Mouse (Mus musculus) cerebellum, postnatal 4 days (tissue): ENCODE data around the gene Rbm18.
"Not testable (repeated sequence)": the region's sequence is repeated elsewhere in the genome, so short reads cannot be mapped to it uniquely, and the experiment has no call there.

Experiments used
- DNase-seq, 2 experiments: peaks; one replicate each; pipeline ENCODE4 v3.0.0; 2022; ENCODE audit warnings: low spot score in 2 of 2, mixed read lengths in 1 of 2

The Rbm18 gene

DNA sequence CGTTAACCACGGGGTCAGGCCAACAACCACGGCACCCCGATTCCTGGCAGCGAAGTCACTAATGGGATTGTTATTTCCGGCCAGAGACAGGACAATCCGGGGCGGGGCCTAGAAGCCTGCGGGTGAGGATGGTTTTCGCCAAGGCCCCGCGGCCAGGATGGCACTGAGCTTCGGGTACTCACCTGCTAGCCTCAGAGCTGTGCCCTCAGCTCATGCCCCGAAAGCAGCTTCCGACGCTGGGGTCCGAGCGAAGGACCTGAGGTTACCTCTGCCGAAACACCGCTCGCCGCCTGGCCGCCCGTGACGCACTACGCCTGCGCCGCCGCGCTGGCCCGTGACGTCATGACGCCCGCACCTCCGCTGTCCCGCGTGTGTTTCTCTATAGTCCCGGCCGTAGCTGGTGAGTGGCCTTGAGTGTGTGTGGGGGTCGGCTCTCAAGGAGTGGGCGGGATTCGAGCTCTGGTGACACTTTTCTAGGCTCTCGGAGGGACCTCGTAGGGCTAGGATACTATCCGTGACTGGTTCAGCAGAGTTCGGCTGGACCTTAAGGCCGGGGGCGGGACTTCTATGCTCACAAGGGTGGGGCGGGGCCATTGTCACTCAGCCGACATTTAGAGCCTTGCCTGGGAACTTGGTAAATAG, at the start of gene Rbm18, which contains the start of gene Mrrf:
Rbm18 (minus strand) TSS at position 474 of the 642 bp plus-strand sequence.
Mrrf (plus strand) TSS at position 90 of the 642 bp plus-strand sequence.
- peak; percentile 82 to 94 for DNase-seq

DNA sequence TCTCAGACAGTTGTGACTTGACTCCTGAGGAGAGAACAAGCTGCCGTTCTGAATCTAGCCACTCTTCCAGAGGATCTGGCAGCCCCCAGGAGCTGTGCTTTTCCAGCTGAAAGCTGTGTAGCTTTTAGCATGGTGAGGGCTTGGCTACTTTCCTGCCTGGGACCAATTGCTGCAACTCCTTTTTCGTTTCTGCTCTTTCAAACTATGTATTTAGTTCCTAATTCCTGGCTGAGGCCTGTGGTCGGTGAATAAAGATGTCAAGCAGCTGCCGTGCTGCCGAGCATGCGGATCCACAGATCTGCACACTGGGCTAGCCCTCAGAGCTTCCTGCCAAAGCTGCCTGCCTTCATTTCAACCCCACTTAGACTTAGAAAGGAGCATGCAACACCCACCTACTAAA, 48.3 kb upstream of the Rbm18 start:
- DNase-seq: peak in 1 of 2 experiments; percentile 10

DNA sequence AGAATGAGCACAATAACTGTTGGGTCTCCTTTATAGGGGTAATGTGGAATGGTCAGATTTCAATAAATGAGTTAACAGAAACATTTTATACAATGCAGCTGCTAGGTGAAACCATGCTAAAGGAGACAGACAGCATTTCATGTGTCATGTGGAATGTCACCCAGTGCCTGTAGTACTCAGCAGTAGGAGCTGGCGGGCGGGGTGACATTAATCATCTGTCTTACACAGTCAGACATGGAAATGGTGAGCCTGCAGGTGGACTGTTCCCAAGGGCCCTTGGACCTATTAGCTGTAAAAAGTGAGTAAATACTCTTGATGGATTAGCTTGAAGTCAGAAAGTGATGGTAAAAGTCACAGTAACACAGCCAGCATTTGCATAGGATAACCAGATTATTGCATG, 47.6 kb upstream of the Rbm18 start:
- no peak for DNase-seq

DNA sequence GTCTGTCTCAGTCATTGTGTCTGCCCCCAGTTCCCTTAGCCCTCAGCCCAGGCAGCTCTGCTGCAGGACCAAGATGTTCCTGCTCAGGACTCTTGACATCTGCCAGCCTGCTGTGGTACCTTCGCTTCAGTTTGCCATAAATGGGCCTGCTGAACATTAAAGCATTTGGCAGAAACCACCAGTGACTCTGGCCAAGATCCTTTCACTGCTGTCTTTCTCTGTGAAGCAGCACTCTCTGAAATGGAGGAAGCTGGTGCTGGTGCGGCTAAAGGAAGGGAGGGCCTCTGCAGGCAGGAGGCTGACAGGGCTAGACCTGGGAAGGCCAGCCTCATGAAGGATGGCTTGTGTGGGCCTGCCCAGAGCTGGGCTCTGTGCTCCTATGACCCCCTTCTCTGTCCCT, 46.7 kb upstream of the Rbm18 start:
- peak in 1 of 2 experiments; percentile 11 for DNase-seq

DNA sequence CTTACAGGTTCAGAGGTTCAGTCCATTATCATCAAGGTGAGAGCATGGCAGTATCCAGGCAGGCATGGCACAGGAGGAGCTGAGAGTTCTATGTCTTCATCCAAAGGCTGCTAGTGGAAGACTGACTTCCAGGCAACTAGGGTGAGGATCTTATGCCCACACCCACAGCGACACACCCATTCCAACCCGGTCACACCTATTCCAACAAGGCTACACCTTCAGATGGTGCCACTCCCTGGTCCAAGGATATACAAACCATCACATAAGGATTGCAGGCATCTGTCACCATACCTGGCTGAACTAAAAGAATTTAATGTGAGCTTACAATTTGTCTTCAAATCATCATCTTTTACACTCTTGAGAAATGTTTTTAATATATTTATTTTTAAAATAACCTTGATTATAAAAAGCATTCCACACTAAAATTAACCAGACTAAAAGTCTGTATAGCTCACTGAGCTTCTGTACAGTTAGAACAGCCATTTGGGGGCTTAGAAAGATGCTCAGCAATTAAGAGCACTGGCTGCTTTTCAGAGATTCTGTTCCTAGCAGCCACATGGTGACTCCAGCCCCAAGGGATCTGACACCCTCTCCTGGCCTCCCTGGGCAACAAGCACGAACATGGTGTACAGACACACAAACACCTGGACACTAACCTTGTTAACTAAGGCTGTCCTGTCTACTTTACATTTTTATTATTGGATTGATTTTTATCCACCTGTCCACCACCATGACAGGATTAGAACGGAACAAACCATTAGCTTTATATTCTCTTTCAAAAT, 45.2 kb upstream of the Rbm18 start:
- not testable (repeated sequence) for DNase-seq

DNA sequence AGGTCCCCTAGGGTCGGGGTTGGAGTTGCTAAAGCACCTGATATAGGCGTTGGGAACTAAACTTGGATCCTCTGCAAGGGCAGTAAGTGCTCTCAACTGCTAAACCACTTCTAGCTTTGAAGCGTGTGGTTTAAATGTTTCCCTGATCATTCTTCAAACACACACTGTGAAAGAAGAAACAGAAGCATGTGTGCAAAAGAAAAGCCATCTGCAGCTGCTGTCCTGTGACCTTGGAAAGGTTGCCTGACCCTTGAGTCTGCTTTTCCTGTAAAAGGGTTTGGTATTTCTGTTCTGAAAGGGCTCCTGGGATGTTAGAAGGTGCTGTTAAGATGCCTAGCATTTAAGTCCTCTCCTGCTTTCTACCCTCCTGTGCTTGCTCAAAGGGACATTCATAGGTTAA, 42.9 kb upstream of the Rbm18 start:
- DNase-seq: no peak

DNA sequence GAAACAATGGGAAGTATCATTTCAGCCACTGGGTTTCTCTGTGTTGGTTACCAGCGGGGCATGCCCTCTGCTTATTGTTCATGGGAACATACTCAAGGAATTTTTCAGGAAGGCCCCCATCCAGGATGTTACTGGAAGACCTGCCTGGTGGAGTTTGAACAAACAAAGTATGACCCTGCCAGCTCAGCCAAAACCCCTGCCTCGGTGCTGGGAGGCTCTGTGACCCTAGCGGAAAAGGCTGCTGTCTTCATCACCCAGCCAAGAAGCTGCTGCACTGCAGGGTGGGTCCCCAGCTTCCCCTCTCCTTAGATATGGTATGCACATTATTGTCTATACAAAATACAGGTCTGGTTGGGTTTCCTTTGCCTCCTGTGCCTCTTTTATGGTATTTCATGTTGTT, 36.0 kb upstream of the Rbm18 start:
- DNase-seq: no peak

DNA sequence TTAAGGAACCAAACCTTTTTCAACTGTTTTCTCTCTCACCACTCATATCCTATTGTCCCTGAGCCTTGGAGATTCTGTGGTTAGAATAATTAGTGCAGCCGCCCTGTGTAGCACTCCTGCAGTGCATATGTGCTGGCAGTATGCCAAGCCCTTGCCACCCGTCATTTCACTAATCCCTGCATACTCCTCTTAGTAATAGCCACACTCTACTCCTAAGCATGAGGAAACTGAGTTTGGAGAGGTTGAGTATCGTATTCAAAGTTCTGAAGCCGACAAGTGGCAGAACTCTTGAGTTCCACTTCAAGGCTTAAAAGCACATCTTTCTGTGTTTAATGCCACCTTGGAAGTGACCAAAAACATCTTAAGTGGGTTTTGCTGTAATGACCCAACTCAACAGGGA, 35.6 kb upstream of the Rbm18 start:
- no peak for DNase-seq

DNA sequence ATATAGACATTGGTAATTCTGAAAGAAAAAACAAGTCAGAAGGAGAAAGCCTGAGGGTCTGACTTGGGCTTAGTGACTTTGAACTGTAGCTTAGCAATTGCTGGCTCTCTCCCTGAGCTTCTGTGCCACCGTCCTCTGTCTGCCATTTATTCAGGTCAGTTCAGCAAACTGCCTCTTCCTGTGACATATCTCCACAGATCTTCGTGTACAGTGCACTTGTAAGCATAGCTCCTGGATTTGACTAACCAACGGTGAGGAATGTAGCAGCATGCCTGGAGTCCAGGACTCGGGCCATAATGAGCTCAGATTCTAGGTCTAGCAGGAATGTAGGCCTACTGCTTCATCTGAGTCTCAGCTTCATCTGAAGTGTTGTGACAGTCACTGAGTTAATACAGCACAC, 32.6 kb upstream of the Rbm18 start:
- no peak for DNase-seq

DNA sequence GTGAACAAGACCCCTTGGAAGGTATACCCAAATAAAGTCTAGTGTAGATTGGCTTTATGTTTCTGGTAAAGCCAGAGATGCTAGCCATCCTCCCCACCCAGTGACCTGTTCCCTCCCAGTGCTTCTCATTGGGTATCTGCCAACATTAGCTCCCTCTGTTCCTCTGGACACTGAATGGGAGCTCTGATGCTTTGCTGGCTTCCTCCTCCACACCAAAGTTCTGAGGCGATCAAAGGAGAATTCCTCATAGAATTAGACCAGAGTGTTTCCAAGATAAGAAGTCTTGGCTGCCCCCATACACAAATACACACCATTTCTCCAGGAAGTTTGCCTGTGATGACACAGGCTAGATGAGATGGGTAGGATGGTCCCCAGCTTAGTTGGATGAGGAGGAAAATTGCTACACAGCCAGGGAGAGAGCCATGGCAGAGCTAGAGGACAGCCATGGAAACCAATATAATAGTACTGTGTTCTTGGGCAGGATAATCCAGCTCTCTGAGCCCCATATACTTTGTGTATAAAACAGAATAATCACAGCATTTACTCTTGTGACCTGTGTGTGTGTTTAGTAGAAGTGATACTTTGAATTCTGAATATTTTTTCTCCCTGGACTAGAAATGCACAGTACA, 31.5 kb upstream of the Rbm18 start:
- no peak for DNase-seq

DNA sequence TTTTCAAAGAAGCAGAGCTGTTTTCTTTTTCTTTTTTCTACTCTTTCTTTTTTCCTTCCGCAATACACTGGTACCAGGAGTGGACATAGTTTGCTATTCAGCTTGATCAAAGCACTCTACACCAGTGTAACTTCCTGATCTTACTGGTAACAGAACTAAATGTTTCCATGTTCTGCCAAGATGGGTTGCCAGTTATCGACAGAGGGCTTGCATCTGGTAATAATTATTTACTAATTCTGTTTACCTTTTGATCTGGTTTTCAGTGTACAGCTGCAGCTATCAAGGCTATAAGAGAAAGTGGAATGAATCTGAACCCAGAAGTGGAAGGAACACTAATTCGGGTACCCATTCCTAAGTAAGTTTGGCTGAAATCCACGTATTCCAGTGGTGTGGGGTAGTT, 22.8 kb upstream of the Rbm18 start:
- no peak for DNase-seq

DNA sequence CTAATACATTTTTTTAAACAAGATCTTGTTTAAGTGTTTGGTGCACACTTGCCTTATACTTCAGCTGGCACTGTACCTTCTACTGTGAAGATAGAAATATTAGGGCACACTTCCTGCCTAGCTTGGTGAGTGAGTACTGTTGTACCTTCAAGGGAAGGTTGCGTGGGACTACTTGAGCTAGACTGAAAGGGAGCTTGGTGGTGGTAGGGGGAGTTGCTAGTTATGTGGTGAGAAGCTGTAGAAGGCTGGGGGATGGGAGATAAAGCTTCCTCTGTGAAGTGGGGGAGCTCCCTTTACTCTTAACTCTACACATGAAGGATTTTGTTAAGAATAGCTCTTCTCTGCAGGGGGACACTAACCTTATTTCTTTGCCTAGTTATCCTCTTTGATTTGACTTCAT, 20.9 kb upstream of the Rbm18 start:
- no peak for DNase-seq

DNA sequence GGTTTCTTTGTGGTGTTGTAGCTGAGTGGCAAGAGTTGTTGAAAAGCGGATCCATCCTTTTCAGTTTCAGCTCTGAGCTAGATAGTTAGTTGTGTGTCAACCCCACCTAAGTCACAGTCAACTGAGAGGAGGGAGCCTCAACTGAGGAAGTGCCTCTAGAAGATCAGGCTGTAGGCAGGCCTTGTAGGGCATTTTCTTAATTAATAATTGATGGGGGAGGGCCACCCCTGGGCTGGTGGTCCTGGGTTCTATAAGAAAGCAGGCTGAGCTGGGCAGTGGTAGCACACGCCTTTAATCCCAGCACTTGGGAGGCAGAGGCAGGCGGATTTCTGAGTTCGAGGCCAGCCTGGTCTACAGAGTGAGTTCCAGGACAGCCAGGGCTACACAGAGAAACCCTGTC, 15.8 kb upstream of the Rbm18 start:
- not testable (repeated sequence) for DNase-seq

DNA sequence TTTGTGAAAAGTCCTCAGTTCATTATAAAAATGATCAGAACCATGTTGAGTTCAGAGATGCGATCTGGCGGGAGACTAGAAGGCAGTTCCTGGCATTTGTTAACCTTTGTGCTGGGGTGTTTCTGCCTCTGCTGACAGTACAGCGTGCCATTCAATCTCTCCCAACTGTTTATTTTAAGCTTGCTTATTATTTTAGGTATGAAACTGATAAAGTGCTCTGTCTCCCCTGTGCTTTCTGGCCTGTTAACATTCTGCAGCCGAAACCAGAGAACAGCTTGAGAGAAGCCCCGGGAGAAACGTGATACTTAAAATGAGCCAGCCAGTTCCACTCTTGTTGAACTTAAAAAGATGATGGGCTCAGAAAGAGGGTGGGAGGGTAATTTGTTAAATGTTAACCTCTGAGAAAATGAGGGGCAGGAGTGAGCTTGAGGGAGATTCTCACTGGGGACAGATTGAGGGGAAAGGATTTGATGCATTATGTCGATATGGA, 12.3 kb upstream of the Rbm18 start:
- no peak for DNase-seq

DNA sequence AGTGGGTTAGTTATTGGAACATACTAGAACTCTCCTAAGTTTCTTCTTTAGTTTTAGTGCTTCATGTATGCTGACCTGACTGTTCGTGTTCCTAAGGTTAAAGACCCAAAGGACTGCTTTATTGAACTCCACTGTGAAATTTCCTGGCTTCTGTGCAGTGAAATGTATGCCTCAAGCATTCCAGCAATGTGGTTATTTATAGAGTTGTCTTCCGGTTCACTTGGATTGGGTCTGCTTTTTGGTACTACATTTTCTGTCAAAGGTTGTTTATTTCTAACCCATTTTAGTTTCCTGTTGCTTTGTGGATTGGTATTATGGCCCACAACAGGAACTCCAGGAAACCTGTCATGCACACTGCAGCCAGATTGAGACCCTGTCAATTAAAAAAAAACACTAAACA, 2.5 kb upstream of the Rbm18 start:
- no peak for DNase-seq

DNA sequence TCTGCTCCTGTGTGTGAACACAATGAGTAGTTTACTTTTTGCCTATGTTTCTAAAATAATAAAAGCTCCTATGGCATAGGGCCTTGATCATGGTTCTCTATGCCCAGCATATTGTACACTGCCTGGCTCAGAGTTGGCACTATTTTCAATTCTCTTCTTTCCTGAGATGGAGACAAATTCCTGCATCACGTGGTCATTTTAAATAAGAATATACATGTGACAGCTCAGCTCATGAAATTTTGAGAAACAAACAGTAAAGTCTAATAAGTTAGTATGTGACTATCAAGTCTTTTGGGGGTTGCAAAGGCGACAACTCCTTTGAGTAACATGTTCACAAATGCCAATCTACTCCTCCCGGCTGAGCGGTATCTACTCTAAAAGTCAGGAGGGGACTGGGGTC, 686 bp downstream of the Rbm18 start:
- no peak for DNase-seq

DNA sequence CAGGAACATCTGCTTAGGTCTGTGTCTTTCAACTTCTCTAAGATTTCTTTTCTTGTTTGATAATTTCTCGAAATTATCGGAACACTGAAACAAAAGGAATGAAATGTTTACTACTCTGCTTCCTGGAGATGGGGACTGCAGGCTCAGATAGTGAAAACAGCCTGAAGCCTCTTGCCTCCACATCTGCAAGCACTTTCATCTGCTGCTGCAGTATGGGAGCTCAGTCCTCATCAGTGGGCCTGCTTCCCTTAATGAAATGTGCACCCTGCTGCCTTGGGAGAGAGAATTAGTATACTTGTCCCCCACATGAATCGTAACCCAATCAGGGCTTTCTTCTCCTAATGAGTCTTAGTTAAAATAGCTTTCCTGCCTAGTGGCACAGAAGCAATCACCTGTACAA, 7.5 kb downstream of the Rbm18 start:
- DNase-seq: no peak

DNA sequence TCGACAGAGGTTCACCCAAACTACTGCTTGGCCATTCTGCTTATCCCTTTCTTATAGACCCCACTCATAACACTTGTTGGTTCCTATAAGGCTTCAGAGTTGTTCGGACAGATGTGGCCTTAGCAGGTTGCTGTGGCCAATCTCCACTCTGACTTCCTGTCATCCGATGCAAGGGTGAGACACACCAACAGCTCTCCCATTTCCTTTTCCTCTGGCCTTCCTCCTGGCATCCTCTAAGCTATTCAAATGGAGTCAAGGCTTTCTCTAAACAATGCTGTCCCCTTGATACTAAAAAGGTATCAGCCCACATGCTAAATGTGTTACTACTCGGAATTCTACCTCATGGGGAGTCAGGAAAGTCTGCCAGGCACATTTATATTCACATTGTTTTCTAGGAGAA, 8.6 kb downstream of the Rbm18 start:
- DNase-seq: no peak

DNA sequence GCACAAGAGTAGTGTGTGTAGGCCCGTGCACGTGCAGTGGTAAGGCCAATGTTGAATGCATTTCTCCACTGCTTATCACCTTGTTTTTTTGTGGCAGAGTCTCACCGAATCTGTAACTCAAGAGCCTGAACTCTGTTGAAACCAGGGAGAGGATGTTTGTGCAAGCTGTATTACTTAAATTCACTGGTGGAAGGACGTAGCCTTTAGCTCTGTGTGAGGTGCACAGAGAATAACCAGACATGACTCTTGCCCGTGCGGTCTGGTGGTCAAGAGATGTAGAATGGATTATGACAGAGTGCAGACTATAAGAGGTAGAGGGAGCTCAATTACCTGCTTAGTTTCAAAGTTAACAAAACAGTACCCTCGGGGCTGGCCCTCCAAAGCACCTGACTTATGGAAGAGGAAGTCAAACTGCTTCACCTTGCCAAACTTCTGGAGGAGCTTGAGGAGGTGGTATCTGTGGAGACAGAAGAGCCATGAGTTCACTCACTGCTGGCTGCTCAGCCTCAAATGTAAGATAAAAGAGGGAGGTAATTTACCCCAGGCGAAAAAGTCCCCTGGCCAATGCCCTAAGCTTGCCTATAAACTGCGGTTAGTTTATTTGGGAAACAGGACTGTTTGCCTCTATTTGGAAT, 9.7 kb downstream of the Rbm18 start:
- DNase-seq: no peak

DNA sequence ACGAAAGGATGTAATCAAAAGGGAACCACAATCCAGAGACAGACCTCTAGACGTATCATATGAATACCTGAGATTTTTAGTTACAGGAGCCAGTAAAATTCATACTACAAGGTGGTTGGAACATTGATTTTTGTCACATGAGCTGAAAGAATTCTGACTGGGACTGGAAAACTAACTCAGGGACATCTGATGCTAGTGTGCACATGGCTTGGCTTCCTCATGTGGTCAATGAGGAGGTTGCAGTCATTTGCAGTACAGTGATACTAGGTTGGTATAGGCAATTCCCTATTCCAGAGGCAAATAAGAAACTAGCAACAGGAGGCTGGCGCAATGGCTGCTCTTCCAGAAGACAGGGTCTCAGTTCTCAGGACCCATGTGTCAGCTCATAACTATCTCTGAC, 23.9 kb downstream of the Rbm18 start:
- no peak for DNase-seq

DNA sequence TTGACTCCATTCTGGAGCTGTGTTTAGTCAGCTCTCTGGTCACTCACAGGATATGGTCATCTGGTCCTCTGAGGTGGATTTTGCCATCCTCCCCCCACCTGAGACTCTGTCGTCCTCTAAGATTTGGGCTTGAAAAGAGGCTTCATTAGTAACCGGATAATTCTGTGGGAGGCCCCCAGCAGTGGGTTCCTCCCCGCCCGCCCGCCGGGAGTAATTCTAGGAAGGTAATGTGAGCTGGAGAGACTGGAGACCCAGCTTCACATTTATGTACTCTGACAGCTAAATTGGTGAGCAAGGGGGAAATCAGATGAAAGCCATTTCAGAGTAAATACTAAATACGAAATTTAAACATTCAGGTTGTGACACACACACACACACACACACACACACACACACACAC, 28.0 kb downstream of the Rbm18 start:
- no peak for DNase-seq
